Mouse (Mus musculus) heart, adult 18-20 months (tissue): ENCODE measurements at regions not wholly inside any gene's neighbourhood (a gene's known extent, or its start where the extent isn't known, plus 50 kb on each side); places are given as distances from the start of the nearest gene placed in this dataset.

Experiments
- DNase-seq, 2 experiments: peaks; one replicate each; pipeline ENCODE4 v3.0.0; 2021 to 2022; ENCODE audit warnings: mixed read lengths in 1 of 2

DNA sequence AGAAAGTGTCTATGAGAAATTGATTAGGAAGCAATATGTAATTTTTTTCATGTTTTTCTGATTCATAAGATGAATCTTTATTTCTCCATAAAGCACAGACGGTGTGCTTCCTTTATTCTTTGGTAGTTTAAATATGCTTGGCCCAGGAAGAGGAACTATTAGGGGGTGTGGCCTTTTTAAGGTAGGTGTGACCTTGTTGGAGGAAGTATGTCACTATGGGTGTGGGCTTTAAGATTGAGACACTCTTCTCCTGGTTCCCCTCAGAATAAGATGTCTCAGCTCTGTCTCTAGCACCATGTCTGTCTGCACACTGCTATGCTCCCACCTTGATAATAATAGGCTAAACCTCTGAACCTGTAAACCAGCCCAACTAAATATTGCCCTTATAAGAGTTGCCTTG is 54.8 kb upstream of the Ccdc88a start:
- no peak for DNase-seq

DNA sequence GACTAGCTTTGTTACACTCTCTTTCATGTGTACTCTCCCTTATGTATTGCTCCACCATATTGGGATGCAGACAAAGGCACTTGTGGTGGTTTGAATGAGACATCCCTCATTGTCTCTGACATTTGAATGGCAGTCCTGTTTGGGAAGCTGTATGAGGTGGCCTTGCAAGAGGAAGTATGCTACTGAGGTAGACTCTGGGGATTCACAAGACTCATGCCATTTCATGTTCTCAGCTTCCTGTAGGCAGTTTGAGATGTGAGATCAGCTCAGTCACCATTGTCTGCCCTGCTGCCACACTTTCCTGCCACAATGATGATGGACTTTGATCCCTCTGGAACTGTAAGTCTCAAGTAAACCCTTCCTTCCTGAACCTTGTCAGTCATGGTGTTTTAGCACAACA is 62.9 kb upstream of the Ccdc88a start:
- DNase-seq, result no peak

DNA sequence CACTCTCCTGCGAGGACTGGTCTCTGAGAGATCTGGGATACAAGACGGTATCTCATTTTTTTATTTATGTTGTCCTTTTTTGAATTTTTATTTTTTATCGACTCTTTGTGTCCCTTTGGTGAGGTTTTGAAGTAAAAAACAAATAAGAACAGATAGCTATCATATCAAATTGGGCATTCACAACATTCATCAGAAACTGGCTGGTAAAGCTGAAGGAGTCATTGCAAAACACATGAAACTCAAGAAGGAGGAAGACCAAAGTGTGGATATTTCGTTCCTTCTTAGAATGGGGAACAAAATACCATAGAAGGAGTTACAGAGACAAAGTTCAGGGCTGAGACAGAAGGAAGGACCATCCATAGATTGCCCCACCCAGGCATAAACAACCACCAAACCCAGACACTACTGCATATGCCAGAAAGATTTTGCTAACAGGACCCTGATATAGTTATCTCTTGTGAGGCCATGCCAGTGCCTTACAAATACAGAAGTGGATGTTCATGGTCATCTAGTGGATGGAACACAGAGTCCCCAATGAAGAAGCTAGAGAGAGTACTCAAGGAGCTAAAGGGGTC is 60.9 kb upstream of the Cfap36 start:
- DNase-seq, result peak in 1 of 2 experiments; percentile 2

DNA sequence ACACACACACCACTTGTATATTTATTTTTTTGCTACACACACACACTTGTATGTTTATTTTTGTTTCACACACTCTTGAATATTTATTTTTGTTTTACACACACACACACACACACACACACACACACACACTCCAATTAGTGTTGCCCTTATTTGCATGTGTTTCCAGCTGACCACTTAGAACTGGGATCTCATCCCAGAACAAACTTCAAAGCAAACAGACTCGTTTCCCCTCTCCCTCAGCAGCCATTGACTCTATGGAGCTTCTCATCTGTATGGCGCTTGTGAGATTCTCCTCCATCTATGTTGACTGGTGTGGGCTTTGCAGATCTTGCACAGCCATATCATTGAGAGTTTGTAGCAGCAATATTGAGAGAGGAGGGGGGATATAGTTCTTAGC is 53.3 kb upstream of the Cfap36 start:
- DNase-seq, result no peak
